In the genomic region with DNA sequence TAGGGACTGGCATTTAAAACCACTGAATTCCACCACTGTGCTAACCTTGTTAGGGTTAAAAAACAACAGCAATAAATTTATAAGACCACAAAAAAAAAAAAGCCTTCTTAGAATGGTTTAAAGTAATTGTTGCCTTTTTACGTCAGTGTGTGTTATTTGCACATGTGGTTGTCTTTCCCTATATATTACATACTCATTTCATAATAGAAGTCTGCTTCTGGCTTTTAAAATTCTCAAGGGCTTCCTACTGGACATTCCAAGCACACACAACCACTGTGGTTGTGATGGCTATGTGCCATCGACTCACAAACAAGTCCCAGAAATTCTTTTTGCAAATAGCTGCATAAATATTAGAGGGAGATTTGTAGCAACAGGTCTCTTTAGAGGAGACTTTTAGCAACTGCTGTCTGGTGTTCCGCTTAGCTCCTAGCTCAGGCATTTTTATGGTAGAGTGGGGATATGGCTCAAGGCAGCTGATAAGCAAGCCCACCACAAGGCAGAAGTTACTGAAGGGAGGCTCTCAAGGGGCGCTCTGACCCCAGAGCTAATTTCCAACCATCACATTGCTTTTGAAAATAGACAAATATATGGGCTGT, we compare ENCODE assay signal across 15 mouse cellular contexts.
DNase-seq lines count a peak whose midpoint lies in the region; ATAC-seq and TF ChIP-seq lines count a peak whose summit lies in the region.
"Had no signal": no experiment of that assay in that cellular context is flagged by ENCODE, and none has a peak within 500 bp of the region (broad histone marks: within the 10 kb centered on the region; RNA-seq: fewer than 3 reads in every experiment).

No protein-coding gene starts in this region.

- H3K9me3 ChIP-seq in kidney, embryonic 14.5 days (ENCODE audit: control insufficient read depth, low read length) = no peaks in the 10 kb centered on the region
- H3K9me3 ChIP-seq in MEL (replicated peaks; ENCODE audit: insufficient read depth, low read length) = no peaks in the 10 kb centered on the region
- H3K9me3 ChIP-seq: embryonic facial prominence, embryonic 13.5 days; forebrain, embryonic 10.5 days; heart, embryonic 13.5 days; neural tube, embryonic 12.5 days had no signal

- no peaks in the 10 kb centered on the region for H3K36me3 ChIP-seq in kidney, embryonic 14.5 days (ENCODE audit: control insufficient read depth, insufficient read depth, low read length)
- peaks cover 0 to 20% of the 10 kb centered on the region in 2 experiments; a peak in 2 of 4 replicates for H3K36me3 ChIP-seq in MEL (ENCODE audit: control insufficient read depth in 1 of 2, insufficient read depth in 2 of 2, low read length in 2 of 2)
- H3K36me3 ChIP-seq: embryonic facial prominence, embryonic 13.5 days; forebrain, embryonic 10.5 days; heart, embryonic 13.5 days; neural tube, embryonic 12.5 days had no signal

- TF ChIP-seq RAD21 in MEL (IDR thresholded peaks at IDR 0.05; ENCODE audit: low read depth, low read length) = no peak

- peak; percentile 12 for DNase-seq in kidney, adult 11 months
- DNase-seq in MEL (ENCODE audit: low read depth, low spot score) = peak; percentile 51
- DNase-seq in embryo, embryonic 11 days = peak; percentile 40
- DNase-seq in kidney, postnatal 4 days = peak; percentile 6 to 7
- DNase-seq in frontal cortex, postnatal 25 days (ENCODE audit: low spot score in 2 of 2) = no peak
- no peak for DNase-seq in cerebellum, adult 11-12 months
- DNase-seq: cerebellum, adult 9-10 months; lung, postnatal 36 days; right cerebral cortex, postnatal 4 days had no signal

- TF ChIP-seq EP300 in MEL (IDR thresholded peaks at IDR 0.05; ENCODE audit: low read depth in 1 of 2, low read length in 2 of 2) = no peak

- no peak for ATAC-seq in kidney, embryonic 14.5 days (ENCODE audit: low FRiP score, low TSS enrichment)
- no peak for ATAC-seq in megakaryocyte, adult 5-6 weeks (ENCODE audit: poor library complexity, severe bottlenecking)

- no peak overlapping the region for H3K9ac ChIP-seq in kidney, embryonic 14.5 days (ENCODE audit: low read depth, low read length)
- H3K9ac ChIP-seq in MEL (ENCODE audit: control insufficient read depth, low read depth, low read length, poor library complexity, severe bottlenecking) = 0 out of 2 replicates have a peak overlapping the region, but pooled peaks have one; percentile 18
- H3K9ac ChIP-seq: embryonic facial prominence, embryonic 13.5 days; heart, embryonic 13.5 days; neural tube, embryonic 12.5 days had no signal

- no peak overlapping the region for H3K4me2 ChIP-seq in kidney, embryonic 14.5 days (replicated peaks; ENCODE audit: low read depth, low read length)
- H3K4me2 ChIP-seq: embryonic facial prominence, embryonic 13.5 days; heart, embryonic 13.5 days; neural tube, embryonic 12.5 days had no signal

- TF ChIP-seq CTCF in MEL (IDR thresholded peaks at IDR 0.05 in 2 of 3, conservative IDR thresholded peaks at IDR 0.05 in 1 of 3; ENCODE audit: control insufficient read depth in 1 of 3, insufficient read depth in 1 of 3, low read depth in 2 of 3, low read length in 3 of 3, poor library complexity in 1 of 3, severe bottlenecking in 1 of 3) = no peak

- no peak overlapping the region for H3K4me3 ChIP-seq in kidney, embryonic 14.5 days (ENCODE audit: low read length)
- peak overlapping the region in 1 of 2 experiments; percentile 3; a peak in 2 of 4 replicates for H3K4me3 ChIP-seq in MEL (ENCODE audit: control insufficient read depth in 1 of 2, insufficient read depth in 1 of 2, low read depth in 2 of 2, low read length in 2 of 2)
- H3K4me3 ChIP-seq: embryonic facial prominence, embryonic 13.5 days; forebrain, embryonic 10.5 days; heart, embryonic 13.5 days; neural tube, embryonic 12.5 days had no signal

- WGBS in kidney, embryonic 14.5 days = 37% methylated on average over 4 of the region's 4 CpGs

- no peak overlapping the region for H3K27ac ChIP-seq in kidney, embryonic 14.5 days (ENCODE audit: low read depth, low read length)
- H3K27ac ChIP-seq in MEL (ENCODE audit: control insufficient read depth, low read depth, low read length) = no peak overlapping the region
- H3K27ac ChIP-seq: embryonic facial prominence, embryonic 13.5 days; heart, embryonic 13.5 days; neural tube, embryonic 12.5 days had no signal

- H3K27me3 ChIP-seq in kidney, embryonic 14.5 days (ENCODE audit: control insufficient read depth, insufficient read depth, low read length) = no peaks in the 10 kb centered on the region
- H3K27me3 ChIP-seq in MEL (ENCODE audit: control insufficient read depth in 1 of 2, insufficient read depth in 2 of 2, low read length in 2 of 2) = peaks cover 4 to 7% of the 10 kb centered on the region in 2 experiments
- H3K27me3 ChIP-seq: embryonic facial prominence, embryonic 13.5 days; heart, embryonic 13.5 days; neural tube, embryonic 12.5 days had no signal

- no peak for TF ChIP-seq POLR2A in MEL (IDR thresholded peaks at IDR 0.05; ENCODE audit: control insufficient read depth in 1 of 2, insufficient read depth in 1 of 2, low read depth in 1 of 2, low read length in 2 of 2, poor library complexity in 1 of 2)

- H3K79me2 ChIP-seq in MEL (ENCODE audit: control insufficient read depth, insufficient read depth, low read length, poor library complexity) = no peaks in the 10 kb centered on the region

- H3K4me1 ChIP-seq in kidney, embryonic 14.5 days (ENCODE audit: control insufficient read depth, insufficient read depth, low read length) = peaks cover 9% of the 10 kb centered on the region; the same call in 1 of the 2 replicates
- H3K4me1 ChIP-seq in MEL (ENCODE audit: control insufficient read depth in 1 of 2, insufficient read depth in 2 of 2, low read length in 2 of 2) = peaks cover 15 to 30% of the 10 kb centered on the region in 2 experiments

TF ChIP-seq in MEL, 35 proteins besides CTCF, POLR2A, EP300 and RAD21:
- no peak for TF ChIP-seq UBTF (IDR thresholded peaks at IDR 0.05; ENCODE audit: borderline replicate concordance, insufficient read depth, low read depth, low read length)
- TF ChIP-seq SIN3A (IDR thresholded peaks at IDR 0.05; ENCODE audit: low read length) = no peak
- no peak for TF ChIP-seq MAFK (IDR thresholded peaks at IDR 0.05; ENCODE audit: borderline replicate concordance, low read depth, low read length)
- TF ChIP-seq POLR2AphosphoS5 (IDR thresholded peaks at IDR 0.05; ENCODE audit: borderline replicate concordance, low read depth, low read length) = no peak
- TF ChIP-seq E2F4 (IDR thresholded peaks at IDR 0.05; ENCODE audit: borderline replicate concordance, low read depth, low read length) = no peak
- TF ChIP-seq MAZ (IDR thresholded peaks at IDR 0.05; ENCODE audit: low read depth, low read length) = no peak
- no peak for TF ChIP-seq ETS1 (IDR thresholded peaks at IDR 0.05; ENCODE audit: low read depth, low read length)
- no peak for TF ChIP-seq ELF1 (IDR thresholded peaks at IDR 0.05; ENCODE audit: low read depth, low read length)
- TF ChIP-seq BHLHE40 (IDR thresholded peaks at IDR 0.05; ENCODE audit: borderline replicate concordance, low read depth, low read length) = no peak
- TF ChIP-seq MYC (IDR thresholded peaks at IDR 0.05; ENCODE audit: low read depth, low read length) = no peak
- no peak for TF ChIP-seq GABPA (IDR thresholded peaks at IDR 0.05; ENCODE audit: low read depth, low read length)
- no peak for TF ChIP-seq TAL1 (IDR thresholded peaks at IDR 0.05; ENCODE audit: low read length)
- TF ChIP-seq CHD2 (IDR thresholded peaks at IDR 0.05; ENCODE audit: low read length) = no peak
- TF ChIP-seq RCOR1 (IDR thresholded peaks at IDR 0.05; ENCODE audit: low read depth, low read length) = no peak
- TF ChIP-seq TBP (IDR thresholded peaks at IDR 0.05; ENCODE audit: low read depth, low read length) = no peak
- TF ChIP-seq USF2 (IDR thresholded peaks at IDR 0.05; ENCODE audit: borderline replicate concordance in 1 of 2, insufficient read depth in 1 of 2, low read depth in 1 of 2, low read length in 2 of 2) = no peak
- TF ChIP-seq ZNF384 (IDR thresholded peaks at IDR 0.05; ENCODE audit: low read depth, low read length) = no peak
- no peak for TF ChIP-seq NRF1 (IDR thresholded peaks at IDR 0.05; ENCODE audit: insufficient read depth, low read depth, low read length, poor library complexity, severe bottlenecking)
- no peak for TF ChIP-seq GATA1 (IDR thresholded peaks at IDR 0.05; ENCODE audit: low read depth, low read length)
- no peak for TF ChIP-seq ZKSCAN1 (IDR thresholded peaks at IDR 0.05; ENCODE audit: low read depth, low read length)

Comparison
In these comparisons a context has a peak if more than half of its experiments do, and no peak if none do; other contexts are left out.
1. DNase-seq: peak in kidney, adult 11 months (single experiment), MEL (single experiment), embryo, embryonic 11 days (single experiment) and kidney, postnatal 4 days (2 of 2); none in frontal cortex, postnatal 25 days (0 of 2) and cerebellum, adult 11-12 months (single experiment).